Mouse (Mus musculus) CH12.LX (cell line): ENCODE data around the gene Ntm.

Experiments
- CTCF ChIP-seq, 2 experiments: IDR thresholded peaks in 1 of 2; conservative IDR thresholded peaks in 1 of 2; 2 replicates each; pipeline ENCODE4 v1.5.1; 2011 to 2012; ENCODE audit warnings: low read depth in 2 of 2, low read length in 2 of 2, improper control_type of control experiment in 1 of 2, inconsistent platforms in 1 of 2, mild to moderate bottlenecking in 1 of 2, moderate library complexity in 1 of 2
- E2F4 ChIP-seq: IDR thresholded peaks from 2 replicates; pipeline ENCODE4 v1.6.1; 2011; ENCODE audit warnings: low read depth, low read length, improper control_type of control experiment; ENCODE audit not compliant: insufficient replicate concordance
- EP300 ChIP-seq: IDR thresholded peaks from 2 replicates; pipeline ENCODE4 v1.6.1; 2011; ENCODE audit warnings: low read length, improper control_type of control experiment
- ETS1 ChIP-seq: conservative IDR thresholded peaks from 2 replicates; pipeline ENCODE4 v1.6.1; 2012; ENCODE audit warnings: low read depth, mild to moderate bottlenecking, inconsistent platforms, low read length, improper control_type of control experiment, moderate library complexity
- MAFK ChIP-seq: IDR thresholded peaks from 2 replicates; pipeline ENCODE4 v1.6.1; 2011; ENCODE audit warnings: low read length, improper control_type of control experiment; ENCODE audit not compliant: insufficient replicate concordance
- MXI1 ChIP-seq: IDR thresholded peaks from 2 replicates; pipeline ENCODE4 v1.6.1; 2011; ENCODE audit warnings: mild to moderate bottlenecking, low read depth, low read length, improper control_type of control experiment
- POLR2A ChIP-seq: IDR thresholded peaks from 2 replicates; pipeline ENCODE4 v1.6.1; 2011; ENCODE audit warnings: low read depth, mild to moderate bottlenecking, improper control_type of control experiment, low read length
- UBTF ChIP-seq: IDR thresholded peaks from 2 replicates; pipeline ENCODE4 v1.6.1; 2012; ENCODE audit warnings: low read depth, mild to moderate bottlenecking, inconsistent platforms, low read length, improper control_type of control experiment, moderate library complexity

GRCm38 (mm10) chr9:29411408-29412180 is 551.3 kb downstream of the Ntm start:
- no peak for TF ChIP-seq MAFK
- TF ChIP-seq EP300: no peak
- TF ChIP-seq ETS1: no peak
- no peak for TF ChIP-seq UBTF
- TF ChIP-seq POLR2A: no peak
- TF ChIP-seq CTCF (conservative IDR thresholded peaks at IDR 0.05 in 1 of 2, IDR thresholded peaks at IDR 0.05 in 1 of 2; ENCODE audit: low read depth in 2 of 2, low read length in 2 of 2): no peak
- no peak for TF ChIP-seq E2F4
- no peak for TF ChIP-seq MXI1
